Mouse (Mus musculus) kidney, adult 2 months (tissue): ENCODE data around the gene Rfx1. TPM values are rescaled to one million over a fixed set of nuclear protein-coding genes. Genes with fewer than 3 reads are reported as not detected.

Experiments
- DNase-seq: peaks from one replicate; pipeline ENCODE4 v3.0.0; 2021
- H3K27ac ChIP-seq: fragments of 200-500 bp; 2 replicates; pipeline ENCODE4 v1.5.1; 2012; ENCODE audit warnings: low read depth, low read length, control low read depth, inconsistent platforms; ENCODE audit not compliant: insufficient read depth
- H3K27me3 ChIP-seq: fragments of 200-500 bp; replicated peaks from 2 replicates; pipeline ENCODE4 v1.6.1; 2012; ENCODE audit warnings: mild to moderate bottlenecking, moderate library complexity, low read length, inconsistent platforms; ENCODE audit not compliant: control insufficient read depth, insufficient read depth
- H3K36me3 ChIP-seq: fragments of 200-500 bp; 2 replicates; pipeline ENCODE4 v1.6.1; 2012; ENCODE audit warnings: mild to moderate bottlenecking, moderate library complexity, low read length, inconsistent platforms; ENCODE audit not compliant: control insufficient read depth, insufficient read depth
- H3K4me1 ChIP-seq: fragments of 200-500 bp; 2 replicates; pipeline ENCODE4 v1.6.1; 2011; ENCODE audit warnings: low read length; ENCODE audit not compliant: control insufficient read depth, insufficient read depth
- H3K4me3 ChIP-seq: fragments of 200-500 bp; 2 replicates; pipeline ENCODE4 v1.5.1; 2011; ENCODE audit warnings: mild to moderate bottlenecking, low read depth, low read length, control low read depth; ENCODE audit not compliant: insufficient read depth
- CTCF ChIP-seq: fragments of 200-500 bp; conservative IDR thresholded peaks from 2 replicates; pipeline ENCODE4 v1.5.1; 2011; ENCODE audit warnings: low read depth, mild to moderate bottlenecking, control low read depth, low read length, moderate library complexity, mixed read lengths; ENCODE audit not compliant: insufficient read depth, insufficient read length
- POLR2A ChIP-seq: fragments of 200-500 bp; IDR thresholded peaks from one replicate; pipeline ENCODE4 v1.6.1; 2011; ENCODE audit warnings: low read depth, low read length, control low read depth
- WGBS: fragments of 180-500 bp; shearing (Covaris S2); methylation state at CpG from one replicate; pipeline ENCODE4 v1.1.7; 2018; 5-methylcytosine and 5-hydroxymethylcytosine counted together
- polyA plus RNA-seq: library from polyadenylated mRNA; depleted of rRNA; stranded (reverse); fragments of >200 nt; gene quantifications from 2 replicates; pipeline ENCODE4 v1.2.3, GENCODE M21; 2012

Gene Rfx1
- polyA plus RNA-seq, 1 experiment = 15.8 TPM

- H3K4me3 ChIP-seq = no peak overlapping the region
- WGBS = 88% methylated on average over 2 of the region's 2 CpGs
Observed at GRCm38 (mm10) chr8:84060245-84060644, 6.4 kb upstream of the Rfx1 start.

GRCm38 (mm10) chr8:84063861-84064610 lies 2.6 kb upstream of the Rfx1 start:
- Histone ChIP-seq H3K27ac (no peak overlapping the region), H3K27me3 (no peaks in the 10 kb centered on the region), H3K36me3 (no peaks in the 10 kb centered on the region), H3K4me3 (no peak overlapping the region), H3K4me1 (peaks cover 14% of the 10 kb centered on the region)
- 64% methylated on average over 8 of the region's 8 CpGs for WGBS
- no peak for DNase-seq
- TF ChIP-seq CTCF (no peak), POLR2A (no peak)

More at GRCm38 (mm10) chr8:84060245-84060644, 6.4 kb upstream of the Rfx1 start:
- DNase-seq = no peak
- Histone ChIP-seq H3K27ac (no peak overlapping the region), H3K27me3 (no peaks in the 10 kb centered on the region), H3K36me3 (no peaks in the 10 kb centered on the region), H3K4me1 (no peaks in the 10 kb centered on the region)
- TF ChIP-seq CTCF (no peak), POLR2A (no peak)

DNA sequence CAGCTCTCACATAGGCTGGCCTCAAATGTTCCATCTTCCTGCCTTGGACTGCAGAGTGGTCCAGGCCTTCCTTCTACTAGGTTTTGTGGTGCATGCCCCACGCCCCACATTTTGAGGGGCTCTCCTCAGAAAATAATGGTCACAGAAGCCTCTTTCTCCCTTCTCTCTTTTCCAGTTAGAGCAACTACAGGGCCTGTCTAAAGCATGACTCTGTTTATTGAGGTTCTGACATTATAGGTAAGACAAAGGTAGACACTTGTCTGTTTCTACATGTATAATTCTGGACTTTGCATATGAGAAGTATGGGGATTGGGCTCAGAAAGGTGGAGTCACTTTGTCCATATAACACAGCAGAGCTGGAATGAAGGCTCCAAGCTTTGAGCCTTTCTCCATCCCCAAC lies 1.6 kb upstream of the Rfx1 start, which contains the start of gene Gm10643:
Gene Gm10643, minus strand, starts transcription at position 101 of the 400 bp plus-strand sequence.
- Histone ChIP-seq H3K36me3 (no peaks in the 10 kb centered on the region), H3K27ac (peak within 1 kb of the TSS; percentile 72), H3K4me1 (peaks cover 23% of the 10 kb centered on the region), H3K4me3 (peak within 1 kb of the TSS; percentile 51), H3K27me3 (no peaks in the 10 kb centered on the region)
- no peak for DNase-seq
- TF ChIP-seq CTCF = no peak
- TF ChIP-seq POLR2A = no peak
- WGBS = 94% methylated on average over 1 of the region's 1 CpGs

DNA sequence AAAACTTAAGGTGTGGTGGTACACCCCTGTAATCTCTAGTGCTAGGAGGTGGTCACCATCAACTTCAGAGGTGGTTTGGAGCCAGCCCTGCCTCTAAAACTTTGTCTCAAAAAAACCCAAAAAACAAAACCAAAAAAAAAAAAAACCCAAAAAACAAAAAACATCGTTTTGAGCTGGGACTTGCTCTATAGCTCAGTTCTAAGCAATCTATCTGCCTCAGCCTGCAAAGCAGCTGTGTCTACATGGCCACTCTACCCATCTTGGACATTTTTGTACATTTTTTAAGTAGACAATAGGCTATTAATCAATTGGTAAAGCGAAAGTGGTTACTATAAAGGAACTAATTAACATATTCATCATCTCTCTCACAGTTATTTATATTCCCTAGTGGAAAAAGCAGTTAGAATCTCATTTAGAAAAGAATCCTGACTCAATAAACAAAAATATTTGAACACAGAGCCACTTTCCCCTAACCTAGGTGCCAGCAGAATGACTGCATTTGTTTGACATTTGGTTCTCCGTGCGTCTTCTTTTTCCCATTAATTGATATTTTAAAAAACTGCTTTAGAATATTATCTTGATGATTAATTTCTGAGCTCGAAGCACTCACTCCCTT lies 1.1 kb upstream of the Rfx1 start:
- Histone ChIP-seq H3K27ac (peak overlapping the region; percentile 72), H3K4me3 (peak overlapping the region; percentile 51), H3K36me3 (no peaks in the 10 kb centered on the region), H3K4me1 (peaks cover 25% of the 10 kb centered on the region), H3K27me3 (no peaks in the 10 kb centered on the region)
- TF ChIP-seq POLR2A (no peak), CTCF (no peak)
- WGBS = 16% methylated on average over 5 of the region's 5 CpGs
- DNase-seq = no peak

DNA sequence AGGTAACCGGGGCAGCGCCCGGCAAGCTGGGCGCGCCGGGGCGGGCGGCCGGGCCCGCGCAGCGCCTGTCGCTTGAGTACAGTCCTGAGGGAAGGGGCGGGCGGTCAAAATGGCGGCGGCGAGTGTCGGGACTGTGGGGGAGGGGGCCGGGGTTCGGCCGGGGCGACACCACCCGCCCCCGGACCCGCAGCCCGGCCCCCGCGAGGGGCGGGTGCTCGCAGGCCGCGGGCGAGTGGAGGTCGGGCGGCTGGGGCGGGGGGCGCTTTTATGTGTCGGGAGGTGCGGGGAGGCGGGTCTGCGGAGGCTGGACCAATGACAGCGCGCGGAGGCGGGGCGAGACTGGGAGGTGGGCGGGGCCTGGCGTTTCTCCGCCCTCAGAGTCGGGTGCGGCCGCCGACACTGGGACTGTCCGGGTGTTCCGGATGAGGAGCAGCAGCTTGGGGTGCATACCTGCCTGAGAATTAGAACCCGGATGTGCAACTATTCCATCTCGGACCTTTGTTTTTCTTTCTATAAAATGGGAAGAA lies 476 bp downstream of the Rfx1 start:
- TF ChIP-seq POLR2A (peak; percentile 54), CTCF (no peak)

GRCm38 (mm10) chr8:84067911-84068310 lies 1.3 kb downstream of the Rfx1 start:
- no peaks in the 10 kb centered on the region for H3K36me3 ChIP-seq
- no peaks in the 10 kb centered on the region for H3K27me3 ChIP-seq
- H3K27ac ChIP-seq = no peak overlapping the region
- H3K4me1 ChIP-seq = peaks cover 29% of the 10 kb centered on the region
- DNase-seq = no peak
- no peak for TF ChIP-seq POLR2A
- no peak for TF ChIP-seq CTCF
- WGBS = 62% methylated on average over 7 of the region's 7 CpGs
- no peak overlapping the region for H3K4me3 ChIP-seq

More for the DNA sequence above, 476 bp downstream of the Rfx1 start:
- H3K4me1 ChIP-seq = peaks cover 29% of the 10 kb centered on the region
- under 1% methylated on average over 53 of the region's 58 CpGs for WGBS
- peak; percentile 98 for DNase-seq
- no peaks in the 10 kb centered on the region for H3K36me3 ChIP-seq
- peak overlapping the region; percentile 54 for H3K27ac ChIP-seq
- H3K4me3 ChIP-seq = peak overlapping the region; percentile 70
- H3K27me3 ChIP-seq = no peaks in the 10 kb centered on the region

GRCm38 (mm10) chr8:84068316-84069035 lies 1.8 kb downstream of the Rfx1 start:
- TF ChIP-seq POLR2A = no peak
- TF ChIP-seq CTCF = no peak
- WGBS = 44% methylated on average over 12 of the region's 12 CpGs
- no peaks in the 10 kb centered on the region for H3K27me3 ChIP-seq
- DNase-seq = no peak
- peaks cover 29% of the 10 kb centered on the region for H3K4me1 ChIP-seq
- H3K36me3 ChIP-seq = no peaks in the 10 kb centered on the region
- peak overlapping the region; percentile 6; the same call in 1 of the 2 replicates for H3K27ac ChIP-seq
- H3K4me3 ChIP-seq = no peak overlapping the region
